Mouse (Mus musculus) kidney, embryonic 14.5 days (tissue): Measurements from ENCODE around the gene Pramef12. TPM values are rescaled to one million over a fixed set of nuclear protein-coding genes. Genes with fewer than 3 reads are reported as not detected.
A peak's percentile ranks its signal among the peaks of the same experiment; 100 is the strongest.
"Not testable (repeated sequence)": the region's sequence is repeated elsewhere in the genome, so short reads cannot be mapped to it uniquely, and the experiment has no call there.

ENCODE experiments used
- ATAC-seq: fragments of 200-750 bp; cut with Nextera tagmentation; 2 replicates; pipeline ENCODE4 v1.8.0; 2017; ENCODE audit warnings: moderate number of reproducible peaks, mild to moderate bottlenecking, moderate TSS enrichment, moderate library complexity; ENCODE audit not compliant: low FRiP score, low TSS enrichment
- H3K27ac ChIP-seq: fragments of 300-500 bp; sonication (generic); 2 replicates; pipeline ENCODE4 v1.5.1; 2014; ENCODE audit warnings: low read depth, mild to moderate bottlenecking, low read length, moderate library complexity, mixed read lengths
- H3K27me3 ChIP-seq: fragments of 300-500 bp; sonication (generic); 2 replicates; pipeline ENCODE4 v1.6.1; 2014; ENCODE audit warnings: mild to moderate bottlenecking, low read length; ENCODE audit not compliant: control insufficient read depth, insufficient read depth
- H3K36me3 ChIP-seq: fragments of 300-500 bp; sonication (generic); 2 replicates; pipeline ENCODE4 v1.6.1; 2014; ENCODE audit warnings: low read length, mixed read lengths; ENCODE audit not compliant: control insufficient read depth, insufficient read depth
- H3K4me1 ChIP-seq: fragments of 300-500 bp; sonication (generic); 2 replicates; pipeline ENCODE4 v1.6.1; 2014; ENCODE audit warnings: low read length, mixed read lengths; ENCODE audit not compliant: control insufficient read depth, insufficient read depth
- H3K4me2 ChIP-seq: fragments of 300-500 bp; sonication (generic); replicated peaks from 2 replicates; pipeline ENCODE4 v1.6.1; 2014; ENCODE audit warnings: low read depth, mild to moderate bottlenecking, low read length
- H3K4me3 ChIP-seq: fragments of 300-500 bp; sonication (generic); 2 replicates; pipeline ENCODE4 v1.5.1; 2014; ENCODE audit warnings: mild to moderate bottlenecking, low read length
- H3K9ac ChIP-seq: fragments of 300-500 bp; sonication (generic); 2 replicates; pipeline ENCODE4 v1.6.1; 2014; ENCODE audit warnings: low read depth, mild to moderate bottlenecking, low read length, moderate library complexity
- H3K9me3 ChIP-seq: fragments of 300-500 bp; sonication (generic); 2 replicates; pipeline ENCODE4 v1.6.1; 2016; ENCODE audit warnings: low read length; ENCODE audit not compliant: control insufficient read depth
- WGBS: fragments of 180-500 bp; shearing (Covaris S2); extraction: QIAGEN DNeasy Blood & Tissue Kit; methylation state at CpG from one replicate; pipeline ENCODE4 v1.1.7; 2014; 5-methylcytosine and 5-hydroxymethylcytosine counted together
- polyA plus RNA-seq: library from polyadenylated mRNA; unstranded; fragments of >200 nt; fragmentation: Nextera tagmentation; extraction: Ambion mirVana; gene quantifications from 2 replicates; pipeline ENCODE4 v1.2.1, GENCODE M21; 2014

Pramef12 gene
- polyA plus RNA-seq, 1 experiment from 2014 or later = 0.39 TPM

- H3K9me3 ChIP-seq = no peaks in the 10 kb centered on the region
- no peaks in the 10 kb centered on the region for H3K4me1 ChIP-seq
- WGBS = 78% methylated on average over 5 of the region's 5 CpGs
These were observed 16.3 kb upstream of the Pramef12 start for GRCm38 (mm10) chr4:144424590-144424989.

DNA sequence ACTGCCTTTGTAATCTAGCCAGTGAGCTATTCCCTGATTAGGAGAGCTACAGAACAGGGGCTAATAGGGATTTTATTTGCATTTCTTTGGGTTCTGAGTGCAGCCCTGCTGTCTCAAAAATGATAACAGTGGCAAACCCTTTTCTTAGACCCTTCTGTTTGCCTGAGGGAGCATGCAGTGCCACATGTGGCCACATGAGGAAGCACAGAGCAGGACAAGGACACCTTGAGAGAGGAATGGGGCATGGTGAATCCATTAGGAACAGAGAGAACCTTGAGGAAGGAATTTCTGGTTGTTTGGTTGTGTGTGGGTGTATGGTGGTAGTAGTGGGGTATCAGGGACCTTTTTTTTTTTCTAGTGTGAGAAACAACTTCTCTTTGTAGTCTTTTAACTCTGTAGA lies 12.4 kb upstream of the Pramef12 start:
- H3K9ac ChIP-seq = no peak overlapping the region
- ATAC-seq = no peak
- no peaks in the 10 kb centered on the region for H3K36me3 ChIP-seq
- H3K4me3 ChIP-seq = no peak overlapping the region
- H3K4me2 ChIP-seq = no peak overlapping the region
- no peaks in the 10 kb centered on the region for H3K27me3 ChIP-seq
- H3K9me3 ChIP-seq = no peaks in the 10 kb centered on the region
- H3K4me1 ChIP-seq = no peaks in the 10 kb centered on the region
- no peak overlapping the region for H3K27ac ChIP-seq

More at GRCm38 (mm10) chr4:144424590-144424989, 16.3 kb upstream of the Pramef12 start:
- H3K27ac ChIP-seq = no peak overlapping the region
- H3K9ac ChIP-seq = no peak overlapping the region
- H3K36me3 ChIP-seq = no peaks in the 10 kb centered on the region
- no peak for ATAC-seq
- no peak overlapping the region for H3K4me2 ChIP-seq
- no peak overlapping the region for H3K4me3 ChIP-seq
- H3K27me3 ChIP-seq = no peaks in the 10 kb centered on the region

- 60% methylated on average over 3 of the region's 3 CpGs for WGBS
- Histone ChIP-seq H3K9ac (no peak overlapping the region), H3K27me3 (no peaks in the 10 kb centered on the region), H3K36me3 (no peaks in the 10 kb centered on the region), H3K4me1 (no peaks in the 10 kb centered on the region), H3K4me3 (no peak overlapping the region), H3K4me2 (no peak overlapping the region), H3K9me3 (no peaks in the 10 kb centered on the region), H3K27ac (no peak overlapping the region)
- no peak for ATAC-seq
These were observed 2.0 kb downstream of the Pramef12 start for GRCm38 (mm10) chr4:144406261-144406660.

DNA sequence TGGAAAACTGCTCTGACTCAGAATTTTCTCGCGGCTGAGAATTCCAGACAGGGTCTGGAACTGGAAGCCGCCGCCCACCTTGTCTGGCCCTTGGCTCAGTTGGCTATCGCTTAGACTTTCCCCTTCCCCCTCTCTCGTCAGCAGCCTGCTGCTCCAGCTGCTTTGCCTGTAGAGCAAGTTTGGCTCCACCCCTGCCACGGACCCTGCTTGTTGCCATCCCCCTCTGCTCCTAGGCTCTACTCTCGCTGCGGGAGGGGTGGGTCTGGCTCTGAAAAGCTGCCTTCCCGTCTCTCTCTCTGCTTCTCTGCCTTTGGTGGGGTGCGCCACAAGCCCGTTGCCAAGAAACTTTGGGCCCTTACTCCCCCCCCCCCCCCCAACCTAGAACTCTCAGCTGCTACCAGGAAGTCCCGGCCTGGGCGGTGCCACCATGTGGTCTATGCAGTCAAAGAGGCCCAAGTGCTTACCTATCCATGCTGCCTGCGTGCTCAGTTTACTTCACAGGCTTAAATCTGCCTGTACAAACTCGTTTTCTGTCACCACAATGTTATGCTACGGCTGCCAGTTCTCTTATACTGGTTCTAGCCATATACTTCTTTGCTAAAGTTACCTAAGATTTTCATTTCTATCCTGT lies 3.7 kb downstream of the Pramef12 start:
- Histone ChIP-seq H3K9me3 (no peaks in the 10 kb centered on the region), H3K4me1 (no peaks in the 10 kb centered on the region), H3K27me3 (no peaks in the 10 kb centered on the region), H3K27ac (peak overlapping the region; percentile 24; the same call in 1 of the 2 replicates), H3K4me2 (peak overlapping the region; percentile 51), H3K36me3 (no peaks in the 10 kb centered on the region), H3K4me3 (peak overlapping the region; percentile 34), H3K9ac (peak overlapping the region; percentile 34; the same call in 1 of the 2 replicates)
- peak; percentile 97 for ATAC-seq
- 6% methylated on average over 17 of the region's 17 CpGs for WGBS

DNA sequence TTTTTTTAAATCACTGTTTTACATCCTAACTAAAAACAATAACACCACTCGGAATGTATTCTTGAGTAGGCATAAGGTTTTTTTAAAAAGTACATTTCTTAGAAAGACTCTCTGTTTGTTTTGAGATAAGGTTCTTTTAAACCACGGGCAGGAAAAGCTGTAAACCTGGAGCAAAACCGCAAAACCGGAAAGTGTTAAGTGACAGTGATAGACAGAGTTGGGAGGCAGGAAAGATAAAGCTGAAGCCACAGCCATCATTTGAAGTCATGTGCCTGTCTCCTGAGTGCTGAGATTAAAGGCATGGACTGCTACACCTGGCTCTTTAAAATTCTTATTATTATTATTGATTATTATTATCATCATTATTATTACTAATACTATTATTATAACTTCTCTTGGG lies 5.6 kb downstream of the Pramef12 start:
- Histone ChIP-seq H3K9ac (no peak overlapping the region), H3K9me3 (no peaks in the 10 kb centered on the region), H3K4me2 (no peak overlapping the region), H3K4me1 (no peaks in the 10 kb centered on the region), H3K36me3 (no peaks in the 10 kb centered on the region), H3K27ac (no peak overlapping the region), H3K4me3 (no peak overlapping the region), H3K27me3 (no peaks in the 10 kb centered on the region)
- no peak for ATAC-seq
- WGBS = 46% methylated on average over 4 of the region's 4 CpGs

- H3K4me3 ChIP-seq = no peak overlapping the region
- no peak overlapping the region for H3K9ac ChIP-seq
- H3K4me1 ChIP-seq = no peaks in the 10 kb centered on the region
- no peak overlapping the region for H3K27ac ChIP-seq
- ATAC-seq = no peak
- H3K4me2 ChIP-seq = no peak overlapping the region
- H3K9me3 ChIP-seq = no peaks in the 10 kb centered on the region
- 29% methylated on average over 3 of the region's 3 CpGs for WGBS
- H3K36me3 ChIP-seq = no peaks in the 10 kb centered on the region
- no peaks in the 10 kb centered on the region for H3K27me3 ChIP-seq
These were observed 11.9 kb downstream of the Pramef12 start for GRCm38 (mm10) chr4:144396316-144396715.

DNA sequence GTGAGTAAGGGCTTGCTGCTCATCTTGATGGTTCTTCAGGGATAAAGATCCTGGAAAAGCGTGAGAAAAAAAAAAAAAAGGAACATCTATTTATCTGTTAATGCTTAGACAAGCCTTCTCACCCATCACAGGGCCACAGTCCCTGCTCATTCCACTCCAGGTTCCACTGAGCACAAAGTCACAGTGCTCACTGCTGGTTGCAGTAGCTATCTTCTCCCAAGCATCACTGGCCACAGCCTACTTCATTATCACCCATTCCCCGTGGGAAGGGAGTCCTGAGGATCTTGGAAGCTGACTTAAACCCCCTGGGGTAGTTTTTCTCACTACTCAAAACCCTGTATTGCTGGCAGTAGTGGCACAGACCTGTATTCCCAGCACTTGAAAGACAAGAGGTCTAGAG lies 30.4 kb downstream of the Pramef12 start, which contains the start of gene Pramef20:
TSS of gene Pramef20 (minus strand) at position 23 of the 400 bp plus-strand sequence.
- H3K27ac ChIP-seq = no peak within 1 kb of the TSS
- WGBS = 63% methylated on average over 2 of the region's 2 CpGs
- no peaks in the 10 kb centered on the region for H3K36me3 ChIP-seq

GRCm38 (mm10) chr4:144357642-144358041 lies 50.6 kb downstream of the Pramef12 start, which contains the start of gene Gm13119:
Gene Gm13119, plus strand, starts transcription at chr4:144357942.
- H3K4me1 ChIP-seq, H3K9me3 ChIP-seq, H3K27ac ChIP-seq, H3K4me2 ChIP-seq, H3K9ac ChIP-seq, ATAC-seq, H3K36me3 ChIP-seq, H3K4me3 ChIP-seq, H3K27me3 ChIP-seq: not testable (repeated sequence)
- WGBS = 83% methylated on average over 3 of the region's 3 CpGs

More for the DNA sequence above, 30.4 kb downstream of the Pramef12 start, which contains the start of gene Pramef20:
- no peak for ATAC-seq
- Histone ChIP-seq H3K9me3 (no peaks in the 10 kb centered on the region), H3K4me1 (no peaks in the 10 kb centered on the region), H3K4me3 (no peak within 1 kb of the TSS), H3K27me3 (no peaks in the 10 kb centered on the region), H3K9ac (no peak within 1 kb of the TSS), H3K4me2 (no peak within 1 kb of the TSS)
